Mouse (Mus musculus) fibroblast of lung, adult 2 months (primary cell): ENCODE results near the gene Sdccag8.

Experiments
- DNase-seq: peaks from one replicate; pipeline ENCODE4 v3.0.0-alpha.2; 2011; ENCODE audit warnings: low read depth

Sdccag8 gene

DNA sequence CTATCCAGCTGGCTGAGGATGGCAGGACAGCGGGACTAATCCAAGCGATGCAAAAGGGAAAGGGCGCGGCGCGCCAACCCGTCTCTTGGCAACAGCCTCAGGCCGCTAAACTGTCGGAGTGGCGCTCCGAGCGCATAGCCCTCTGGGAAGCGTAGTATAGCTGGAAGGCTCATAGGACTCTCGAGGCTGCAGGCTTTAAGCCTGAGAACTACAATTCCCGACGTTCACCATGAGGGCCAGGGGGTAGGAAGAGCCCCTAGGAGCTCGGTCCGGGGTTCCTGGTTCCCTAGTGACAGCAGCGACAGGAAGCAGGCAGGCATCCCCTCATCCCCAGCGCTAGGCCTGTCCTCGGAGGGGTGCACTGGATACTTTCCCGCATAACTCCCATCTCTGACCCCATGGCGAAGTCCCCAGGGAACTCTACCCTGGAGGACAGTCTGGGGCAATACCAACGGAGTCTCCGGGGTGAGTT lies at the start of gene Sdccag8:
TSS of gene Sdccag8 (plus strand) at position 70 of the 472 bp plus-strand sequence.
- DNase-seq, result peak; percentile 90

DNA sequence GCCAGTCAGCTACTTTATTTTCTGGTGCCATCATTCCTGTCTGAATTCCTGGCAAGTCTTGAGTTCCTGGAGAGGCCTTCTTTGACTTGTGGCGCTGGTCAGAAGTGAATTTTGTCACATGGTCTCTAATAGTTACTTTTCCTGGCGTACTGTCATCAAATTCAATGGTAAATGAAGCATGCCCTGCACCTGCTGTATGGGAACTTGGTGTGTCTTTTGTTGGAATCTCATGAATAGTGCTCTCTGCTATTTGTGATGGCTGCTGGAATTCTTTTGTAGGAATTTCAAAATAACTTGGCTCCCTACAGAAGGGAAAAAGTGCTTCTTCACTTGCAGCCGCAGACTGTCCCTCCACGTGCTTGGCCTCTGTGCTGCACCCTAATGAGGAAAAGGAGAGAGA lies 39.9 kb upstream of the Sdccag8 start:
- DNase-seq, result no peak

DNA sequence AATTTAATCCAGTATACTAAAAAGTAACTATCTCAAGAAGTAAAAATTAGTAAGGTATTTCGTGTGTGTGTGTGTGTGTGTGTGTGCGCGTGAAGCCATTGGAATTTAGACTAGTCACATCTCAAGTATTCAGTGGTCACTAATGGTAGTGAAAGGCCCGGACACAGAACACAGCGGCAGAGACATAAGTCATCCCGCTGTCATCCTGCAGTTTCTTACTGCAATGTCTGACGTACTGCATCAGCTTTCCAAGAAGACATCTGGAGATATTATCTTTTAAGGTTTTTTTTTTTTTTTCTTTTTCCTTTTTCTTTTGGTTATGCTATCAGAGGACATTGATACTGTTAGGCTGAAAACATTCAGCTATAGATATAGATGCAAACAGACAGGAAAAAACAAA lies 25.1 kb upstream of the Sdccag8 start:
- no peak for DNase-seq

DNA sequence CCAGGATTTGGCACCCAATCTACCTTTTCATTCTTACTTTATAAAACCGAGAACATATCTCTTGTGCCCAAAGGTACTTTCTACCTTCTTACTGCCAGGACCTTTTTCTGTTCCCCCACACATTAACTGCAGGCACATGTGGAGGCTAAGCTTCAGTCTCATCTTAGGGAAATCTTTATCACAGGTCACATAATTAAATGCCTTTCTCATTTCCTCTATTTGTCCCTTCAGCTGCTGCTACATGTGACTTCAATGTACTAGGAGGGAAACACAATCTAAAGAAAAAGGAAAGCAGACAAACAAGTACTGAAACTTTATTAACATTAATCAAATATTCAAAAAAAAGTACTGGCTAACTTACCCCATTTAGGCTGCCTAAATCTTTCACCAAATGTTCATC lies 22.3 kb upstream of the Sdccag8 start:
- no peak for DNase-seq

DNA sequence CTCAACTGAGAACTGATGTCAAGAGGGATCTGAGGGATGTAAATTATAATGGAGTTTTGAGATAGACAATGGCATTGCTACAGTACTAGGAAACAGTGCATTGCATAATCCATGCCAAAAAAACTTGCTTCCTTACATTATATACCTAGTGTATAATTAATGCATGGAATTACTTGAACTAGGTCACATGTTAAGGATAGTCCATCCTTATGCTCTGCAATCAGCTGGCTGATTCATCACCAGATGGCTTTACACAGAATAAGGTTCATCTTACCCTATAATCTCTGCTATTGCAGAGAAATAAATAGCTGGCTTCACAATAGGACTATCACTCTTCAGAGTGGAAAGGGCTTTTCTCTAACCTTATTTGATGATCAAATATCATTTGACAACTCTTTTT lies 15.8 kb upstream of the Sdccag8 start:
- DNase-seq, result no peak

DNA sequence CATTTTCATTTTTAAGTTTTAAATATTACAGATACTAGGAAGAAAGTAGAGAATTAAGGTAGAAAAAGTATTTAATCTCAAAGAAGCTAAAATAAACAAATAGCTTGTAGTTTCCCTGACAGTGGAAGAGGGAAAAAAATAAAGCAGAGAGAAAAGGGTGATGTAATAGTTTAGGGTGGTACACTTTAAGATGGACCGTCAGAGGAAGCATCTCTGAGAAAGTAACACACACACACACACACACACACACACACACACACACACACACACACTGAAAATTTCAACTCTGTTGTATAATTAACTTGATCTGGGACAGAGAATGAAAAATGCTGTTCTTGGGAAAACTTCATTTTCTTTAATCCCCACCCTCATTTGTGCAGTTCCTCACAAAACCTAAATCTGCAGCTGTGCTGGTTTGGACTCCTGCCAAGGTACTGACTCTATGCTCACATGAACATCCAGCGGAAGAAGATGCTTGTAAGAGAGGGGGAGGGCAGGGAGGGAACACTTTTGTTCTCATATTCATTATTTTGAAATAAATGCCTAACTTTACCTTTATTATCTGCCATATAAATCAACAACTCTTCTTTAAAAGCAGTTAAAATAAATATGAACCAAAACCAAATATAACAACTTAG lies 13.6 kb upstream of the Sdccag8 start:
- DNase-seq, result no peak

DNA sequence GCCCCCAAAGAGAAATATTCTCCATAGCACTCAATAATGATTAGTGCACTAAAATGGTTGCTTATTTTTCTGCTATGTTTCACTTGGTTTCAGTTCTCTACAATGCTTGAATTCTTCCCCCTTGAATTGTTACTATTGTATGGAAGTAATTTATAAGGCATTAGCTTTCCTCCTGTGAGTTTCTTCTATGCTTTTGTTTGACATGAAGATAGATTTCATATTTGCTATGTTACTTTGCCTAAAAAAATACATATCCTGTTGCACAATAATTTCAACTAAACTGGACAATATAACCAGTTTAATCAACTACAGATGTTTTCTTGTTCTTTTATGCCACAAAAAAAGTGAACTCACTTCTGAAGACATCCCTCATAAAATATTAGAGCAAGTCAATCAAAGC lies 4.3 kb upstream of the Sdccag8 start:
- DNase-seq, result no peak

DNA sequence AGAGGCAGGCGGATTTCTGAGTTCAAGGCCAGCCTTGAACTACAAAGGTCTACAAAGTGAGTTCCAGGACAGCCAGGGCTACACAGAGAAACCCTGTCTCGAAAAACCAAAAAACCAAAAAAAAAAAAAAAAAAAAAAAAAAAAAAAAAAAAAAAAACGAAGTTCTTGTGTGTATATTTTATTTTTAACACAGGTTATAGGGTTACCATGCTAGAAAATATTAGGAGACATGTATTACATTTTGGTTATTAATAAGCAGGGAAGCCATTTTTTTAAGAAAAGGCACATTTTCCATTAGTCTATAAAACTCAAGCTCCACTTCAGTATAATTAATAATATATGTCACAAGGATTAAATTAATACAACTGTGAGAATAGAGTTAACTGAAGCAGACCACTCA lies 2.6 kb upstream of the Sdccag8 start:
- DNase-seq, result no peak

DNA sequence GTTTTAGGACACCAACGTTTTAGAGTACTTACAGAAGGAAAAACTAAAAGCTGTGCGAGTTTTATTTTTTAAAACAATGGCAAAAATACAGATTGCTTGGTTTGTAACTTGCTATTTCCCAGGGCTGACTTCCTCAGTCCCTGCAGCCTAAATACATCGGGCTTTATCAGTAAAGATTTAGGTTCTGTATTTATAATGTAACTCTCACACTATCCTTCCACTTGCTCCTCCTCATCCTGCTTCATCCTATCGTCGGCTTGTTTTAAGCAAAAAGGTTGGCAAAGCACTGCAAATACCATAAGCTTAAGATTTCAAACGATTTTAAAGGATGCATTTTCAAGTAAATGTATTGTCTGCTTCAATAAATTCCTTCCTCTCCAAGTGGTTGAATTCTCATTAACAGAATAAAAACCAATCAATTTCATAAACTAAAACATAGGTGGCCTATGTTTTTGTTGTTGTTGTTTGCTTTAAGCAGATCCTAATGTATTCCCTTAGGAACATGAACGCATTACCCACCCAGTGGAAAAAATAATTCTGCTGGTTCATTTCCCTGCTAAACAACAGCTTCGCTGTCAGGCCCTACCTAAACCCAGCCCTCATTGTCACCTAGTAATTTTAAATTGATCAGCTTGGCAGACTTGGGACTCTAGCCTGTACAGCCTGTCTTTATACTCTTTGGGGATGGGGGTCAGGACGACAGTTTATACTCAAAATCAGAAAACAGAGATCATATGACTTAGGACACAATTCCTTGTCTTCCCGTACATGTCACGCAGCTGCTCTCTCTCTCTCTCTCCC lies 1.8 kb upstream of the Sdccag8 start:
- DNase-seq, result no peak

DNA sequence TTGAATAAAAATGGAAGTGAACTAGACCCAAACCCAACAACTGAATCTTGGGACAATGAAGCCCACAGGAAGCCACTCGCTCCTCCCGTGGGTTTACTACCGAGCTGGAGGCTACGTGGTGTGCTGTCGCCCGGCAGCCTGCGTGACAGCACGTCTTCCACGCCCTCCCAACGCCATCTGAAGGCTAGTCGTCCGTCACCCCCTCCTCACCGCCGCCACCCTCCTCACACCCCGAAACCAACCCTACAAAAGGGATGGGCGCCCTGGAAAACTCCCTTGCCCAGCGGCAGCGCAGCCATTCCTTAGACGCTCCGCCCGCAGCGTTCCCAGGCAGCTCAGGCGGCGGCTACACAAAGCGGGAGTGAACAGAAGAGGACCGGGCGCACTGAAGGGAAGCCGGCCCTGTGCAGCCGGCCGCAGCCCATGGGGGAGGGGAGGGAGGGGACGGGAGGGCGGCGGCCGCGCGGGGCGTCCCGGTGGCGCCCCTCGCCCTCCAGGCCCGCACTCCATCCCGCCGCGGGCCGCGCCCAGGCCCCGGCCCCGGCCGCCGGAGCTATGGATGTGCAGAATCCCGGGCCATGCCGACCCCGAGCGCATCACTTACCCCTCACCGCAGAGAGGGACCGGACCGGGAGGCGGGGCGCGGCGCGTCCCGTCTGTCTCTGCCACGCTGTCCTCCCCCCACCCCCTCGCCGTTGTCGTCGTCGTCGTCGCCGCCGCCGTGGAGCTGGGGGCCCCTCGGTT lies 996 bp upstream of the Sdccag8 start:
- no peak for DNase-seq

DNA sequence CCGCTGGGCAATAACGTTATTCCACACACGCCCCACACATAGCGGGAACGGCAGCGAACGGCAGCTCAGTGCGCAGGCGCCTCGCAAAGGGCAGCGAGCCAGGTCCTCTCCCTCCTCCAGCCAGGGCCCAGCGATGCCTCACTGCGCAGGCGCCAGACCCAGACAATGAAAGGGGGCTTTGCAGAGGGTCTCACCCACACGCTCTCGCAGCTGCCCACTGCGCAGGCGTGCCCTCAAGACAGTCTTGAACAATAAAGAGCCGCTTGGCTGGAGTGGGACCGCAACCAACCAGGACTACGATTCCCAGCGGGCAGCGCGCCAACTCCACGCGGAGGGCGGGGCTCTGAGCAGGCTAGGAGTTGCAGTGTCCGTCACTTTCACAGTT lies 432 bp upstream of the Sdccag8 start, which contains the start of gene Cep170:
TSS of gene Cep170 (minus strand) at position 32 of the 385 bp plus-strand sequence.
- DNase-seq, result peak; percentile 73

DNA sequence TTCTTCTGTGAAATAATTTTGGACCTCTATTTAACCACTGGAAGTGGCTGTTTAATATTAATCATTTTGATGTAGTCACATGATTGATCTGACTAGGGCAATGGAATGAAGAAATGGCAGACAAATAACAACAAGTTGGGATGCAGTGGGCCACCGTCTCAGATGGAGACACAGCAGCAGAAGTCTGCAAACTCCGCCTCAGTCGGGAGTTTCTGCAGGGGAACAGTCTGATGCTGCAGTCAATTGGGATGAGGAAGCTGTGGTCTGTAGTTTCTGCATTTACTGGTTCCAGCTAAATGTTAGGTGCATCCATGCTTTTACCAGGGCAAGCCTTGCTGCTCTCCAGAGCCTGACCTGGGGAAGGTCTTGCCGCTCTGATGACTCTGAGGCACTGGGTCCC lies 2.3 kb downstream of the Sdccag8 start:
- no peak for DNase-seq

DNA sequence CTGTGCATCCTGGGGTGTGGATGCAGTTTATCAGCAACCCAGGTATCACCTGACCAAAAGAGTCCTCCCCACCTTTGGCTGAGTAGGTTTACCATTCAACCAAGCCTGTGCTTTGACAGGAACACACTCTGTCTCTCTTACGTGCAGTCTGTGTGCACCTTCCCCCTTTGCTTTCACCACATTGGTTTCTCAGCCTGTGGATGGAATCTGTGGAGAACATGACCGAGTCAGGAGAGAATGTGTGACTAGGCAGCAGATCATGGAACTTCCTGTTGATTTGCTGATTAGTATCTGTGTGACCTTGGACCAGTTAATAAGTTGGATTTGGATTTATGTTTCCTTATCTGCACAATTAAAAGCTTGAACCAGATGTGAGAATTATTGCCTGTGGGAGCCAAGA lies 3.7 kb downstream of the Sdccag8 start:
- DNase-seq, result no peak

DNA sequence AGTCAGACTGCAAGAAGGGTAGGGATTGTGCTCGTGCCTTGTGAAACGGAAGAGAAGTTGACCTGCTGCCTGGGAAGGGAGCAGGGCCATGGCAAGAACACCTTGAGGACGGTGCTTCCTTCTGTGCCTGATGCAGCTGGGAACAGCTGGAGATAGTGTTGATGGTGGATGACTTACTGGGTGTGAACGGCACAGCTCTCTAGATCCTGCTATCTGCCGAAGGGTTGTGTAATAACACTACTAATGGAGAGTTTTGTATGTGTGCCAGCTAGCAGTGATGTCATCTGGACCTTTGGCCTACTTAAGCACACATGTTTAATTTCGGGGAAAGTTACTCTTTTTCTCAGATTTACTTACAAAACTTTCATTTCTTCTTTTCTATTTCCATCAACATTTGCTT lies 4.3 kb downstream of the Sdccag8 start:
- DNase-seq, result peak; percentile 84

DNA sequence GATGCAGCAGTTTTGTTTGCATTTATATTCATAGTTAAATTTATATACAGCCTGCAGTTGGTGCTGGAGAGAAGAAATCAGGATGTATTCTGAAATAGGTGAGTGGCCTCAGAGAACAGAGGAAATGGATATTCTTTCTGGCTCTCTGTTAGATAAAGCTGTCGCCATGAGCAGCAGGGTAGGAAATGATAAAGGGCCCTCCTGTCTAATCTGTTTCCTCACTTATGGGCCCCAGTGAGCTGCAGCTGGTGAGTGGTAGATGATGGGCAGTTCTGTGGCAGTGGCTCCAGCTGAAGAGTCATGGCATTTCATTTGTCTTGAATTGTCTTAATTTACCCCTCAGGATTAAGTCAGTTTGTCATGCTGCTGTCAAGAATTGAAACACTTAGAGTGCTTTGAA lies 7.5 kb downstream of the Sdccag8 start:
- DNase-seq, result no peak

DNA sequence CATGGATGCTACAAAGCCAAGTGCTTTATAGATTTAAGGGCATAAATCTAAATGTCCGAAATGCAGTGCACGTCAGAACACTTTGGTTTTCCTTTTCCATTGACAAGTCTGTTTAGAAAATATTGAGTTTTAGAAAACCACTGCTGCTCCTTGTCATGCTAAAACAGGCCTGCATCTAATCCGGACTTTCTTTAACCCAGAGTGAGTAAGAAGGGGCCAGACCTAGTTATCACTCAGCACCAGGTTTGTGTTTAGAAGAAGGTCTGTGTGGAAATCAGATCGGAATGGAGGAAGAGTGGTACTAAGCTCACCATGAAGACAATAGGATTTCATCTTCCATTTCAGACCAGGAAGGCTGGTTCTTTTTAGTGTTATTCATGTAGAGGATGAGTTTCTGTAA lies 8.5 kb downstream of the Sdccag8 start:
- no peak for DNase-seq

DNA sequence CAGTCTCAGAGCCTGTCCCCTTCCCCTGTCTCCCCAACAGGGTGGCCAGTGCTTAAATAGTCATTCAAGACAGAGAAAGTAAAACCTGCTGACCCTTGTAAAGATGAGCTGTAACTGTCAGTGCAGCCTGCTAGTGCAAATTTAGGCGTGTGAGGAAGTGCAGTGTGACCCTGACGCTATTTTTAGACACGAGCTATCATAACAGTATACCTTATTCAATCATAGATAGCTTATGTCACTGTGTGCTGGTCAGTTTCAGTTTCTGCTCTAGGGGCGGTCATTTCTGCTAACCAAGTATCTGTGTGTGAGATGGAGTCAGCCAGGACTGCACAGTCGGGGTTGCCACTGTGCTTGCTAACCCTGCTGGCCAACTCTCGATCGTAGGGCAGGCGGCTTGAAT lies 9.4 kb downstream of the Sdccag8 start:
- no peak for DNase-seq

DNA sequence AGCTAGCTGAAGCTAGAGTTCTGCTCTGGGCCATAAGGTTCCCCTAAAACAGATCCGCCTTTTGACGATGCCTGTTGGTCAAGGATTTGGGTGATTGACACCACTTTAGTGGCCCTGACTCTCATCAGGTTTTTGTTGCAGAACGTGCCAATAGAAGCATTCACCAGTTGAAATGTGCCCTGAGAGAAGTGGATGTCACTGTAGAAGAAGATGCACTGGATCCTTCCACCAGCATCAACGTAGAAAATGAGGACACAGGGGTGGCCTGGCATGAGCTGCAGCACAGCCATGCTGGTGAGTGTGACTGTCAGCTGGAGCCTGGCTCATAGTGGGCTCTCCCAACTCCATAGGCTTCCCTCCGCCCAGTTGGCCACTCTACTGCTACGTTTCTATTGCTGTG lies 10.2 kb downstream of the Sdccag8 start:
- DNase-seq, result no peak

DNA sequence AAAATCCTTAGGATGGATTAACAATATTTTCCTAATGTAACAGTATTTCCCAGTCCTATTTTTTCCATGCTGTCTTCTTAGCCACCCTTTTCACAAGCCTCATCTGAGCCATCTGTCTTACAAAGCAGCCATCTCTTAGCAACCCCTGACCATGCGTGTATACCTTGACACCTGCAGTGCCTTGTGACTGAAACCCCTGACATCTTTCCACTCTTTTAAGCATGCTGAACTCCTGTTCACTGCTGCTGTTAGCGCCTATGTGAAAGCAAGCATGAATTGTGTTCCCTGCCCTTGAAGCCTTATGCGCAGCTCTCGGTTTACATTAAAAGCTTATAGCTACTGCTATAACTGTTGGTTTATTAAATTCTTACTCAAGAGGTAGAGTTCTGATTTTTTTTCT lies 10.6 kb downstream of the Sdccag8 start:
- no peak for DNase-seq

DNA sequence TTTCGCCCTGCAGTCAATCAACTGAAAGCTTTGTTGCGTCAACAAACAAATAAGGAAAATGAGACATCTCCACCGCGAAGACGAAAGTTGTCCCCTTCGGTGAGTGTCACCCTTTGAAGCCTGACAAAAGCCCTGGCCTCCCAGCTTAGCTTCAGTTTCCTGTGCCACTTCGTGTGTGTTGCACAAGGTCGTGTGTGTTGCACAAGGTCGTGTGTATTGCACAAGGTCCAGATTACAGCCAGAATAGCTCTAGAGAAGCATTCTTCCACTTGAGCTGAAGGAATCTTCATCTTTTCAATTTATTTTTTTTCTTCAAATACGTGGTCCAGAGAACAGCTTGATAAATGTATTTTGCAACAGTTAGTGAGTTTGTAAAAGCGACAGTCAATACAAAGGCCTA lies 11.7 kb downstream of the Sdccag8 start:
- DNase-seq, result no peak

DNA sequence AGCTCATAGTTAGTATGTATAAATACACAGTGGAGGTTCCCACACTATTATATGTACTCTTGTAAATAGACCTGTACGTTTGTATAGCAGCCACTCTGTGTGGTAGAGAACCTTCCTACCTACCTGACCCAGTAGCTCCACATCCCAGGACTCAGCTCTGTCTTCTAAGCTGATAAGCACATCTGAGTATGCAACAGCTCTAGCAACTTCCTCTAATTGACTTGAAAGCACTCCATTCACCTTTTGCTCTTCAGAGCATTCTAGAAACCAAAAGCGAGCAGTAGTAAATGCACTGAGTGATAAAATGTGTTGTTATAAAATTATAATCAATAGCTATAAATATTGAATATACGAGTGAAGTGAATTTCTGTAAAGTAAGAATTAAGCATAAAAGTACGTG lies 12.5 kb downstream of the Sdccag8 start:
- no peak for DNase-seq

DNA sequence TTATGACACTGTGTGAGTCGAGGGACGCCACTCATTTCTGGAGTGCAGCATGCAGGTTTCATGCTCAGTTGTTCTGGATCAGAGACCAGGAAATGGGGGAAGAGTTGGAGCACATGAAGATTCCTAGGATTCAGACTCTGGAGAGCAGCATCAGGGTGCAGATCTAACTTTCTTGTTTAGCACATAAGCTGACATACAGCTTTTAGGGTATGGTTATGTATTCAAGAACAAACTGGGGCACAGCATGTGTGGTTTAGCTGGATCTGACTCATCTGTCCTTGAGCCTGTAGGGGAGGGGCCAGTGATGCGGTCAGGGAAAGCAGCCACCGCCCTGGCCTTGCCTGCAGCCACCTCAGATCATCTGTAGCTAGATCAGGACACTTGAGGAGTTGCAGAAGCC lies 12.9 kb downstream of the Sdccag8 start:
- no peak for DNase-seq

DNA sequence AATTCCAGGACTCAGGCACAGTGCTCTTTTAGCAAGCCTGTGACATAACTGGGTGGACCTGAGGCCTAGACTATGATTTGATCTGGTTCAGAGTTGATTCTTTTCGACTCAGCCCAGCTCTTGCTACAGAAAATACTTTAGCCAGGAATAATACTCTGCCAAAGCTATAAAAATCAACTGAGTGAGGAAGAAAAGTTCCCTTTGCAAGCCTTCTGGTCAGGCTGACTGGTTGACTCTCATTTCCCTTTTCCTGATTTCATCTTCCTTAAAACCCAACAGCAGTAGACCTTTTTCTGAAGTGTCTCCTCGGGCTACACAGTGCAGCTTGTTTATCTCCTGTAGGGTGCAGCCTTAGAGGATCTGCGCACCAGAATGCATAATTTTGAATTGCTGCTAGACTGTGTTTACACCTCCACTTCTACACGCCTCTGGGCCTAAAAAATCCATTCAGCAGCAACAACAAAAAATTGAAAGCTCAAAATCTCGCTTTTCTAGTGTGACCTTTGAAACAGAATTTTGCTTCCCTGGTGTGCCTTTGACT lies 13.6 kb downstream of the Sdccag8 start:
- DNase-seq, result no peak
